Mouse (Mus musculus) T-helper 17 cell (primary cell): ENCODE measurements around the gene Kif1b.
"Not testable (repeated sequence)": the region's sequence is repeated elsewhere in the genome, so short reads cannot be mapped to it uniquely, and the experiment has no call there.

Source experiments
- in situ Hi-C, 2 experiments: fragments of 300-600 bp; cut with MboI, MseI; formaldehyde crosslinking; loops; 1 replicate in 1 of 2; 2 replicates in 1 of 2; pipeline ENCODE4 v1.15.1; 2025; ENCODE audit warnings: high pct_unique_total_duplicates in 2 of 2

The Kif1b gene

GRCm38 (mm10) chr4:149277571-149277970 is 29.9 kb downstream of the Kif1b start:
- in situ Hi-C loops: no loop called here

- in situ Hi-C loops: no loop called here
These were observed 34.4 kb downstream of the Kif1b start for GRCm38 (mm10) chr4:149273128-149273527.

- in situ Hi-C loops: no loop called here
These were observed 37.0 kb downstream of the Kif1b start for GRCm38 (mm10) chr4:149270541-149270940.

DNA sequence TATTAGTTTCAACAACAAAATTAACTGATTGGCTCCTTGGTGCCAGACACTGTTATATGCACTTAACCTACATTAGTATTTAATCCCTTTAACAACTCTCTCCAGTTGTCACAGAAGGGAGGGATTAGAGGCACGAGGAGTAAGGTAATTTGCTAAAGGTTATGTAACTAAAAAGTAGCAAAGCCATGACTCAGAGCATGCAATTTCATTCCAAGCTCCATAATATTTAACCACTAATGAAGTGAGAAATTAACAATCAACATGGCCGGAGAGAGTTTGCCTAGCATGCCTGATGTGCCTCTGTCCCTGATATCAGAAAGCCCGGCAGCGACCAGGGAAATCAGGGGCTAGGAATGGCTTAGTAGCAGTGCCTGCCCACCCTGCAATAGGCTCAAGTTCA is 38.5 kb downstream of the Kif1b start:
- in situ Hi-C loops: no loop called here

DNA sequence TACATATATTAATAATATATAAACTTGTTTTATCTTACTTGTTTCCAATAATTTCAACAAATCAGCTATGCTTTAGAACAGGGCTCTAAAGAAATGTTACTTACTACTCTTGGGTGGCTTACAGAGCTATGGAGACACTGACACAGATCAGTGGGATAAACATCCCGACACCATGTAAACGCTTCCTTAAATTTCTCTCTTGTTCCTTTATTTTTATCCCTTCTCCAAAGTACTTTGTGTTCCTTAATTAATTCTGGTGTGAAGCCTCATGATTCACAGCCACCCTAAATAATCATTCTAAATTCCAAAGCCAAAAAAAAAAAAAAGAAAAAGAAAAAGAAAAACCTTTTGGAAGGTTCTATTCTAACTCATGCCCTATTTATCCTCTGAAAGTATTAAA is 42.6 kb downstream of the Kif1b start:
- in situ Hi-C loops: no loop called here

GRCm38 (mm10) chr4:149263218-149263617 is 44.3 kb downstream of the Kif1b start:
- in situ Hi-C loops: no loop called here

DNA sequence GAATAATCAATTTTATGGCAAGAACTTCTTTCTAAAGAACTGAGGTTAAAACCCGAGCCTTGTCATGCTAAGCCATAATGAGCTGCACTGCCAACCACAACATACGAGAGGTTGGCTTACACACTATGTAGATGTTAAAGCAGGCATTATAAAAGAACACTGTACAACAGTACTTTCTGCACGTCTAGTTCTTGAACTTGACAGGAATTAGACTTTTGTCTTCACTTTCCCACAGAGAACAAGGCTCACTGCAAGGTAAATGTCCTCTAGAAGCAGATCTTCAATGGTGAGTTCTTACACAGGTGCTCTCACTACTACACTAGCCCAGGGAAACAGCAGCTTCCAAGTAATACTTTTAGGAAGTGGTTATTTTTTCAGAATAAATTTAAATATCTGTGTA is 46.0 kb downstream of the Kif1b start:
- in situ Hi-C loops: no loop called here

- in situ Hi-C loops: no loop called here
These were observed 46.6 kb downstream of the Kif1b start for GRCm38 (mm10) chr4:149260911-149261310.

DNA sequence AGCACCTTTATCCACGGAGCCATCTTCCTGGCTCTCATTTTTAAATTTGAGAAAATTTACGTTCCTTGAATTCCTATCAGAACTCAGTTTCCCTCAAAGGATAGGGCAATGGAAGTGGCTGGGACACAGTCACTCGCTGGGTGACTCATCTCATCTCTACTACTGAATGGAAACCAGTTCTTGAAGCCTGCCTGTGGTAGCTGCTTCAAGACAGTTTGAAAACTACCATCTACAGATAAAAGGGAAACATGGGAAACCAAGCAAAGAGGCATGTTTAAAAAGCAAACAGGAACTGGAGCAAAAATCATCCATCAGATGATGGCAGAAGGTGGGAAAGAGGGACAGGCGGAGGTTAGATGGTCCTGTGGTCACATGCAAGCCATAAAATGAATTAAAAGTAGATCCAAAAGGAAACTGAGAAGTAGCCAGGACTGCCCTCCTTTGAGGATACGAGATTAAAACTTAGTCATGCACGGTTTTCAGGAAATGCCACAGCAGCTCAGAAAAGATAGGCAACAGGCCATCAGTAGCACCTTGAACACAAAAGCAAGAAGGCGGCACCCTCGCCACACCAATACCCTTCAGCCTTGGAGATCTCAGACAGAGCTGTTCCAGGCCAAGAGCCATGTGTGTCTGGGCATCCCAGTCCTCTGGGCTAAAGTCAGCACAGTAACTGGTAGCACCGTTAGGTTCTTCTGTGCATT is 48.0 kb downstream of the Kif1b start:
- in situ Hi-C loops: no loop called here

DNA sequence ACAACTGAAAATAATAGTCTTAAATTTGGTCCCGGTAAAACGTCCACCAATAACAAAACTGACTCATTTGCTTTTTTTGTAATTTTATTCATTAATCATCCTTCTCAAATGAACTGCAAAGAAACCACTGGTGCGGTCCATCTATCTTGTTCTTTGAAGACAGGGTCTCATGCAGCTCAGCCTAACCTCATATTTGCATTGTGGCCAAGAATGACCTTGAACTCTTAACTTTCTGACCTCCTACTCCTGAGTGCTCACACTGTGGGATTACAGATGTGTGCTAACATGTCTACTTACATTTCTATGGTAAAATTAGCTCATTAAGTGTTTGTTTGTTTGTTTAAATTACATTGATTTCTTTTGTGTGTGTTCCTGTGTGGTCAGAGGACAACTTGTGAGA is 48.6 kb downstream of the Kif1b start:
- in situ Hi-C loops: no loop called here

- in situ Hi-C loops: no loop called here
These were observed 50.8 kb downstream of the Kif1b start for GRCm38 (mm10) chr4:149256511-149257300.

DNA sequence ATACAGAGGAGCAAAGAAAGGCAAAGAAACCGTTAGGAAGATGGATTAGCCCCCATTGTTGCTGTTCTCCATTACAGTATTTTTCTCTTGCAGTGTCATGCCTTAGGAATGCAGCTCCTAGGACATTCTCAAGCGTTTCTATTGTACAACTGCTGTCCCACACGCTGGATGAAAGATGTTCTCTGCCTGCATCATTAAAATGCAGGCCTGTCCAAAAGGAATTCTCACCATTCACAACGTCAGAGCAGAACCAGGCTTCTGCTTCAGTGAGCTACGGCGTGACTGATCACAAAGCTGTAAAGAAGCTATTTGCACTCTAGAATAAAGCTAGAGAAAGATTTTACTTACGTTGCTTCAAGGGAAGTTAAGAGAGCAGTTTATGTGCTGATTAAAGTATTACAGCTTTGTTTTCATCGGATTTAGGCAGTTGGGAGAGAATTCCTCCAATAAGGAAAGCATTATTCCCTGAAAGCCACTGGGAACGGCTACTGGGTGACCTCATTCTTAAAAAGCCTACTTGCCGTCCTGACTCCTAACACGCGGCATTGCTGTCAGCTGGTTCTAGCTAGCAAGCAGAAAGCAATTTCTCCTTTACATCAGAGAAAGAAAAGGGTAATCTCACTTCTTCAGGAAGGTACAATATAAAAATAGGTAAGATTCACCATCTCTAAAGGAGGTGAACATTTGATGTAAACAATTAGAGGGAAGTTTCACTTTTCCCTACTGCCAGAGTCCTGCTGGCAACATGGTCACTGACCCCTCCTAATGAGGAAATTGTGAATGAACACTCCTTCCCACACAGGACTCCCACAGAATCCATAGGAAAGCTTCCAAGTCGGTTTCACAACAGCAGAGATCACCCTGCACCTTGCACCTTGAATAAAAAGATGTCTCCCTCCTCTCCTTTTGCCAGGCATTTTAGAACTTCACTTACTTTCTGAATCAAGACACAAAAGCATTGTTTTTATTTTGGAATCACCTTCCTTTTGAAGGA is 51.9 kb downstream of the Kif1b start:
- in situ Hi-C loops: no loop called here

GRCm38 (mm10) chr4:149254827-149255226 is 52.7 kb downstream of the Kif1b start:
- in situ Hi-C loops: no loop called here

GRCm38 (mm10) chr4:149249311-149249710 is 58.2 kb downstream of the Kif1b start:
- in situ Hi-C loops: no loop called here

DNA sequence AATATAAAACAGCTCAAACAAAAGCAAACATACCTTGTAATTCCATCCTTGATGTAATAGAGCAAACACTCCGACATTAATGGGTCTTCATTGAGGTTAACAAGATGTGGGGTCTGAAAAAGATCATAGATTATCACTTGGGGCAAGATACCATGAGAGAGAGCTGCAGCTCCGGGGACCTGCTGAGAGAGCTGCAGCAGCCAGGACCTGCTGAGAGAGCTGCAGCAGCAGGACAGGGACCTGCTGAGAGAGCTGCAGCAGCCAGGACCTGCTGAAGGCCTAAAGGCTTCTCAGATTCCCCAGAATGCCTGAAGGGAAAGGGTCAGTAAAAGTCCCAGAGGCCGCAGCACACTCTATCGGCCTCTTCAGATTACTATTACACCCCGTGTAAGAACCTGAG is 59.7 kb downstream of the Kif1b start:
- in situ Hi-C loops: no loop called here

DNA sequence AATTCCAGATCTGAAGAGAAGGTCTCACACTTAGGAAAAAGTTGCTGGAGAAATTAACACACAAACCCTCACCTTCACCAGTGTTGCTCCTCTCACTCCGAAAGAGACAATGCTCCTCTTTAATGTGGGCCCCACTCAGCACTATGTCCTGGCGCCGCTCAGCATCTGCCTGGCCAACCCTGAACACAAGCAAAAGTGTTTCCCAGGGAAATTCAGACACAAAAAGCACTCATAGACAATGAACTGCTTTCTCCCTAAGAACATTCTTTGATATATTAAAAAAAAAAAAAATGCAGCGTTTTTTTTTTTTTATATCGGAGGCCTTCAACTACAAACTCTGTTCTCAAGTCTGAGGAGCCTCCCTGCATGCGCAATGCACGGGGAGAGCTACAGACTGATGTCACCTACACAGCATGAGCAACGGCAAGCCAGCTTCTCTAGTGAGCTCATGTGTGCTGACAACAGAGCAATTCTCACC is 60.3 kb downstream of the Kif1b start:
- in situ Hi-C loops: no loop called here

DNA sequence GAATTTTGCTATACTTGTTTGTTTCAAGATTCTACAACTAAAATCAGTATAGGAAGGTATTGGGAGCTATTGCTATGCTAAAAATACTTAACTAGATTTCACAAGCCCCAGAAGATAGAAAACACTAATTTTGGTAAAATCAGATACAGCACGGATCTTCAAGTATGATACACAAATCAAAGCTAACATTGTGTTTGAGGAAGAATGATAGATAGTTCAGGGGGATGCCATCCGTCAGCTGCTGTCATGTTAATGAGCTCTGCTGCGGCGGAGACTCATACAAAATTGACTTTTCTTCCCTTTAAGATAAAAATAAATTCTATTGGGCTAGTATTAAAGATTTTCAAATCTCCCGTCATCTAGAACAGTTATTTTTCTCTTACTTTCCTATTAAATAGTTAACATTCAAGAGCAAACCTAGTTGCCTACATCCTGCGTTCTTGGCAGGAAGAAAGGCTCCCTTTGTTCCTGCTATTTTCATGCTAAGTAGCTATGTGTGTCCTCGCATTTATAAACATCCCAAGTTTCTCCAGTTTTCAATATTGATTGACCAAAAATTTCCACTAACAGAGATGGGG is 60.8 kb downstream of the Kif1b start:
- in situ Hi-C loops: no loop called here

DNA sequence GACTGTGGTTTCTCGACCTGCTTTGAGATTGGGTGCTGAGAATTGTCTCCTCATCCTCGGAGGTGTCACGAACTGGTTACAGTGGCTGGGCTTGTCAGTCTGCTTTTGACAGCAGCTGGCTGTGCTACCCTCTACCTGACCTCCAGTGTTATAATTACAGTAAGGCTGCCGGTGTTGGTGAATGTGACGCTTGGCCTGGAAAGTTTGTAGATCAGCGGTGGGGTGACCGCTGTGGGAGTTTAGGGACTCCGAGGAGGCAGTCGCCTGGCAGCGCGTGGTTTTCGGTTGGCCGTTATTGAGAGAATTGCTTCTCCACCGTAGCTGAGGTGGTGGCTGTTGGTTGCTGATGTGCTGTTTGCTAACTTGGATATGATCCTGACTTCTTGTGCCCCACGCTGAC is 70.5 kb downstream of the Kif1b start:
- in situ Hi-C loops: no loop called here

DNA sequence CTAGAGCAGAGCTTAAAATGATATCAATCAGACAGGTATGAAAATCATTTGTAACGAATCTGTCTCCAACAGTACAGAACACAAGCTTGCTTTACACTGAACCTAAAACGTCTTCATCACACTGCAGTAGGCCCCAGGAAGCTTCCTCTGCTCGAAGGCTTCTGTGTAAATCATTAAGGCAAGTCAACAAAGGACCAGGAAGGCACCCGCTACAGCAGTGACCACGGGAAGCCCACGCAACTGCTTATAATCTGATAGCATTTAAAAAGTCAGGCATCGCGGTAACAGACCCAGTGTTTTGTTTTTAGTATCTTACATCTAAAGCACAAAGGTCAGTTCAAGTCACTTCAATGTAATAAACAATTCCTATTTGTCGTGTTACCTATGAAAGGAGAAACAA is 73.6 kb downstream of the Kif1b start:
- in situ Hi-C loops: no loop called here

DNA sequence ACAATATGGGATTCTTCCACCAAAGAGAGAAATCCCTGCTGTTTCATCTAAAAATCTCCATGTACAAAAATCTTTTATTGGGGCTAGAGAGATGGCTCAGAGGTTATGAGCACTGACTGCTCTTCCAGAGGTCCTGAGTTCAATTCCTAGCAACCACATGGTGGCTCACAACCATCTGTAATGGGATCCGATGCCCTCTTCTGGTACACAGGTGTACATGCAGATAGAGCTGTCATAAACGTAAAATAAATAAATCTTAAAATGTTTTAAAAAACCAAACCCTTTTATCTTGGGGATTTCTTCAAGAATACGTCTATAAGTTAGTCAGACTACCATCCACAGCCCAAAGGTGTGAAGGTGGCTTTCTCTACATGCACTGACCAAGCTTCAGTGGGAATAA is 78.8 kb downstream of the Kif1b start:
- in situ Hi-C loops: not testable (repeated sequence)

GRCm38 (mm10) chr4:149228256-149228655 is 79.2 kb downstream of the Kif1b start:
- in situ Hi-C loops: no loop called here
